Mouse (Mus musculus) lung, embryonic 16.5 days (tissue): Measurements from ENCODE around the gene Eif2ak2. TPM values are rescaled to one million over a fixed set of nuclear protein-coding genes. Genes with fewer than 3 reads are reported as not detected.

Experiments
- ATAC-seq: fragments of 200-750 bp; cut with Nextera tagmentation; 2 replicates; pipeline ENCODE4 v1.8.0; 2017; ENCODE audit warnings: low read depth, mild to moderate bottlenecking, moderate library complexity
- H3K27ac ChIP-seq: fragments of 300-500 bp; sonication (generic); 2 replicates; pipeline ENCODE4 v1.5.1; 2014; ENCODE audit warnings: mild to moderate bottlenecking, control low read depth, low read length
- H3K27me3 ChIP-seq: fragments of 300-500 bp; sonication (generic); 2 replicates; pipeline ENCODE4 v1.6.1; 2014; ENCODE audit warnings: low read depth, low read length, mixed read lengths; ENCODE audit not compliant: control insufficient read depth, insufficient read depth
- H3K36me3 ChIP-seq: fragments of 300-500 bp; sonication (generic); 2 replicates; pipeline ENCODE4 v1.6.1; 2014; ENCODE audit warnings: low read length; ENCODE audit not compliant: control insufficient read depth, insufficient read depth
- H3K4me1 ChIP-seq: fragments of 300-500 bp; sonication (generic); replicated peaks from 2 replicates; pipeline ENCODE4 v1.6.1; 2014; ENCODE audit warnings: low read length, mixed read lengths; ENCODE audit not compliant: control insufficient read depth, insufficient read depth
- H3K4me2 ChIP-seq: fragments of 300-500 bp; sonication (generic); 2 replicates; pipeline ENCODE4 v1.6.1; 2014; ENCODE audit warnings: low read depth, low read length, control low read depth
- H3K4me3 ChIP-seq: fragments of 300-500 bp; sonication (generic); 2 replicates; pipeline ENCODE4 v1.5.1; 2014; ENCODE audit warnings: mild to moderate bottlenecking, low read length, control low read depth
- H3K9ac ChIP-seq: fragments of 300-500 bp; sonication (generic); 2 replicates; pipeline ENCODE4 v1.6.1; 2014; ENCODE audit warnings: low read length, control low read depth
- H3K9me3 ChIP-seq: fragments of 300-500 bp; sonication (generic); 2 replicates; pipeline ENCODE4 v1.6.1; 2016; ENCODE audit warnings: low read length; ENCODE audit not compliant: control insufficient read depth
- WGBS: fragments of 180-500 bp; shearing (Covaris S2); extraction: QIAGEN DNeasy Blood & Tissue Kit; methylation state at CpG from one replicate; pipeline ENCODE4 v1.1.7; 2014; 5-methylcytosine and 5-hydroxymethylcytosine counted together
- polyA plus RNA-seq: library from polyadenylated mRNA; unstranded; fragments of >200 nt; fragmentation: Nextera tagmentation; extraction: Ambion mirVana; gene quantifications from 2 replicates; pipeline ENCODE4 v1.2.1, GENCODE M21; 2015

The Eif2ak2 gene
- polyA plus RNA-seq, 1 experiment from 2014 or later: 11.0 TPM

- H3K4me3 ChIP-seq: no peak overlapping the region
- no peak overlapping the region for H3K4me2 ChIP-seq
- WGBS: 52% methylated on average over 2 of the region's 2 CpGs
- no peaks in the 10 kb centered on the region for H3K4me1 ChIP-seq
- no peaks in the 10 kb centered on the region for H3K27me3 ChIP-seq
- H3K27ac ChIP-seq: no peak overlapping the region
- no peak overlapping the region for H3K9ac ChIP-seq
- H3K9me3 ChIP-seq: no peaks in the 10 kb centered on the region
- no peak for ATAC-seq
- H3K36me3 ChIP-seq: no peaks in the 10 kb centered on the region
Observed at GRCm38 (mm10) chr17:78903158-78903557, 20.8 kb upstream of the Eif2ak2 start.

GRCm38 (mm10) chr17:78895394-78895793 lies 13.0 kb upstream of the Eif2ak2 start:
- ATAC-seq: peak; percentile 71
- Histone ChIP-seq H3K4me2 (peak overlapping the region; percentile 65), H3K36me3 (no peaks in the 10 kb centered on the region), H3K9ac (peak overlapping the region; percentile 56), H3K4me1 (no peaks in the 10 kb centered on the region), H3K27me3 (no peaks in the 10 kb centered on the region), H3K9me3 (no peaks in the 10 kb centered on the region), H3K4me3 (peak overlapping the region; percentile 41), H3K27ac (no peak overlapping the region)
- WGBS: 11% methylated on average over 8 of the region's 8 CpGs

- Histone ChIP-seq H3K27ac (no peak overlapping the region), H3K36me3 (no peaks in the 10 kb centered on the region), H3K9ac (no peak overlapping the region), H3K4me2 (peak overlapping the region; percentile 65), H3K27me3 (no peaks in the 10 kb centered on the region), H3K4me3 (no peak overlapping the region), H3K4me1 (no peaks in the 10 kb centered on the region), H3K9me3 (no peaks in the 10 kb centered on the region)
- no peak for ATAC-seq
- 71% methylated on average over 7 of the region's 7 CpGs for WGBS
Observed at GRCm38 (mm10) chr17:78894991-78895390, 12.6 kb upstream of the Eif2ak2 start.

GRCm38 (mm10) chr17:78891020-78891419 lies 8.6 kb upstream of the Eif2ak2 start:
- H3K9ac ChIP-seq: no peak overlapping the region
- no peak for ATAC-seq
- H3K27ac ChIP-seq: no peak overlapping the region
- H3K4me2 ChIP-seq: no peak overlapping the region
- no peaks in the 10 kb centered on the region for H3K27me3 ChIP-seq
- H3K4me1 ChIP-seq: no peaks in the 10 kb centered on the region
- no peak overlapping the region for H3K4me3 ChIP-seq
- H3K36me3 ChIP-seq: no peaks in the 10 kb centered on the region
- 79% methylated on average over 9 of the region's 9 CpGs for WGBS
- H3K9me3 ChIP-seq: no peaks in the 10 kb centered on the region

GRCm38 (mm10) chr17:78889184-78889583 lies 6.8 kb upstream of the Eif2ak2 start:
- ATAC-seq: peak; percentile 51
- 33% methylated on average over 3 of the region's 3 CpGs for WGBS
- no peaks in the 10 kb centered on the region for H3K27me3 ChIP-seq
- H3K9me3 ChIP-seq: peaks cover 3% of the 10 kb centered on the region; the same call in 1 of the 2 replicates
- no peaks in the 10 kb centered on the region for H3K4me1 ChIP-seq
- H3K9ac ChIP-seq: no peak overlapping the region
- H3K27ac ChIP-seq: no peak overlapping the region
- H3K4me2 ChIP-seq: no peak overlapping the region
- no peaks in the 10 kb centered on the region for H3K36me3 ChIP-seq
- no peak overlapping the region for H3K4me3 ChIP-seq

- Histone ChIP-seq H3K36me3 (no peaks in the 10 kb centered on the region), H3K9ac (no peak overlapping the region), H3K9me3 (peaks cover 3% of the 10 kb centered on the region; the same call in 1 of the 2 replicates), H3K27ac (no peak overlapping the region), H3K4me3 (no peak overlapping the region), H3K4me1 (no peaks in the 10 kb centered on the region), H3K27me3 (no peaks in the 10 kb centered on the region), H3K4me2 (no peak overlapping the region)
- no peak for ATAC-seq
- WGBS: 77% methylated on average over 4 of the region's 4 CpGs
Observed at GRCm38 (mm10) chr17:78888554-78888953, 6.2 kb upstream of the Eif2ak2 start.

- Histone ChIP-seq H3K4me2 (no peak overlapping the region), H3K4me3 (no peak overlapping the region), H3K9me3 (peaks cover 3% of the 10 kb centered on the region; the same call in 1 of the 2 replicates), H3K27ac (no peak overlapping the region), H3K9ac (no peak overlapping the region), H3K36me3 (no peaks in the 10 kb centered on the region), H3K27me3 (no peaks in the 10 kb centered on the region), H3K4me1 (peaks cover 6% of the 10 kb centered on the region; the same call in 1 of the 2 replicates)
- 77% methylated on average over 5 of the region's 5 CpGs for WGBS
- no peak for ATAC-seq
Observed at GRCm38 (mm10) chr17:78885286-78886065, 3.1 kb upstream of the Eif2ak2 start.

- peaks cover 6% of the 10 kb centered on the region; the same call in 1 of the 2 replicates for H3K4me1 ChIP-seq
- H3K36me3 ChIP-seq: no peaks in the 10 kb centered on the region
- H3K4me2 ChIP-seq: no peak overlapping the region
- peaks cover 3% of the 10 kb centered on the region; the same call in 1 of the 2 replicates for H3K9me3 ChIP-seq
- H3K27ac ChIP-seq: no peak overlapping the region
- H3K27me3 ChIP-seq: no peaks in the 10 kb centered on the region
- 90% methylated on average over 4 of the region's 4 CpGs for whole genome bisulfite sequencing
- no peak overlapping the region for H3K9ac ChIP-seq
- no peak for ATAC-seq
- H3K4me3 ChIP-seq: no peak overlapping the region
Observed at GRCm38 (mm10) chr17:78883291-78883690, 918 bp upstream of the Eif2ak2 start.

GRCm38 (mm10) chr17:78881878-78882304 lies 482 bp downstream of the Eif2ak2 start:
- Histone ChIP-seq H3K27me3 (no peaks in the 10 kb centered on the region), H3K36me3 (peaks cover 2% of the 10 kb centered on the region; the same call in 1 of the 2 replicates), H3K4me1 (peaks cover 6% of the 10 kb centered on the region; the same call in 1 of the 2 replicates), H3K4me3 (peak overlapping the region; percentile 73), H3K9me3 (peaks cover 3% of the 10 kb centered on the region; the same call in 1 of the 2 replicates), H3K9ac (peak overlapping the region; percentile 80), H3K27ac (peak overlapping the region; percentile 86), H3K4me2 (peak overlapping the region; percentile 54)
- 12% methylated on average over 4 of the region's 7 CpGs for WGBS
- peak; percentile 65 for ATAC-seq
